Mouse (Mus musculus): ENCODE results near the gene Hspa12b.
A peak's percentile ranks its signal among the peaks of the same experiment; 100 is the strongest.

Hspa12b gene

GRCm38 (mm10) chr2:131179246-131179886, 52.3 kb downstream of the Hspa12b start:
- DNase-seq (ENCODE audit: low read depth, low spot score): peak; percentile 76

DNA sequence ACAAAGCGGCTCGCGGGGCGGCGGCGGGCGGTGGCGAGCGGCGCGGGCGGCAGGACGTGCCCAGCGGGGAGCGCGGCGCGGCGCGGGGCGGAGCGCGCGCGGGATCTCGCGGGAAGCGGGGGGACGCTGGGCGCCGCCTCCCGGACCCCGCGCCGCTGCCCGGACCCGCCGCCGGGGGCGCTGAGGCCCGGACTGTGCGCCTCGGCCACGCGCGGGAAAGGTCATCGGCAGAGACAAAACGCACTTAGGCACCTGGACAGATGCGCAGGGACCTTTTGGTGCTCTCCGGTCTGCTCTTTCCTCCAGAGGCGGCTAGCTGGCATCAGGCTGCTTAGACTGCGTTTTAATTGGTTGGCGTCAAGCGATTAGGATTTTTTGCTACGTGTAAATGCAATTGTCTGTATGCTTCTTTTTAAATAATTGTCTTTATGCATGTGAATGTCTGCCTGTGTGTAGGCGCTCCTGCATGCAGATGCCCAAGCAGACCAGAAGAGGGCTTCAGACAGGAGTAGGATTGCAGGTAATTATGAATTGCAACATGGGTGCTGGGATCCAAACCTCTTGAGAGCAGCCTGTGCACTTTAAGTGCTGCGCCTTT, 53.0 kb downstream of the Hspa12b start, which contains the start of gene Cenpb:
TSS of gene Cenpb (minus strand) at position 78 of the 598 bp plus-strand sequence.
- peak; percentile 83 for DNase-seq (ENCODE audit: low read depth, low spot score)

- no peak for DNase-seq (ENCODE audit: low read depth, low spot score)
Measured at GRCm38 (mm10) chr2:131186343-131186742, 59.3 kb downstream of the Hspa12b start.

DNA sequence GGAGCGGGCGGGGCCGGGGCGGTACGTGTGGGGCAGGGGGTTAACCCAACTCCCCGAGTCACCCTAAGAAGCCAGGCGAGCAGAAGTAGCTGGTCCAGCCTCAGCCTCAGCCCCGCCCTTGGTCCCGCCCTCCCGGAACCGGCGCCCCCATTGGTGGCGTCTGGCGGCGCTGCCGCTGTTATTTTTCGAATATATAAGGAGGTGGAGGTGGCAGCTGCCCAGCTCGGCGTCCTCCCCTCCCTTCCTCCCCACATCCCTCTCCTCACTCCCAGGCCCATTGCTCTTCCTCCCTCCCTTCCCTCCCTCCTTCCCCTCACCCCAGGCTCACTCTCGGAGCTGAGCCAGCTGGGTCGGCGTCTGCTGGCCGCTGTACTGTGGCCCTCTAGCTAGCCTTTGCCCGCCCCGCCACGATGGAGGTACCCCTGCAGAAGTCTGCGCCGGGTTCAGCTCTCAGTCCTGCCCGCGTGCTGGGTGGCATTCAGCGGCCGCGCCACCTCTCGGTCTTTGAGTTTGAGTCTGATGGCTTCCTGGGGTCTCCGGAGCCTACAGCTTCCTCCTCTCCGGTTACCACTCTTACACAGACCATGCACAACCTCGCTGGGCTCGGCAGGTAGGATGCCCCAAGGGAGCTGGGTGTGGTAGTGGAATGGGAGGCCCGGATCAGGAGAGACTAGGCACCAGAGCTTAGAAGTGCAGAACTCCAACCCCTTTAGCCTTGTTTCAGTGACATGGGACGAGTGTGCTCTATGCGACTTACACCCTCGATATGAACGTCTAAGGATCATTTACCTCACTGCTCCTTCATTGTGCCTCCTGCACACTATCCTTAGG, 59.9 kb downstream of the Hspa12b start, which contains the start of the genes Cdc25b and Spef1:
TSS of gene Cdc25b (plus strand) at position 179 of the 831 bp plus-strand sequence.
TSS of gene Spef1 (minus strand) at position 512 of the 831 bp plus-strand sequence.
- peak; percentile 76 for DNase-seq (ENCODE audit: low read depth, low spot score)

- no peak for DNase-seq (ENCODE audit: low read depth, low spot score)
Measured at GRCm38 (mm10) chr2:131187602-131187922, 60.5 kb downstream of the Hspa12b start.

DNA sequence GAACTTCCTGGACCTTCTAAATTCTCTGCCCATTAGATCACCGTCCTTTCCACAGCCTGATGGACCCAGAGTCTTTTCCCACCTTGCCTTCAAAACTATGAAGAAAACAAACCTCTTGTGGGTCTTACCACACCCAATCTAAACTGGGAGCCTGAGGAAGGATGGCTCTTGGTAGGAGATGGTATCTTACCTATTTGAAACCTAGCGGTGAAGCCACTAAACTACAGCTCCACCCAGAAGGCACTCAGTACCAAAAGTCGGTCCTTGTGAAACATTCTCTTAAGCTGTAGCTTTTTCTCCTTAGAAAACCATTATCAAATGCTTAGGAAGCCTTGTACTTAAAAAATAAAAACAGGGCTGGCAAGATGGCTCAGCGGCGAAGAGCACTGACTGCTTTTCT, 61.2 kb downstream of the Hspa12b start:
- DNase-seq (ENCODE audit: low read depth, low spot score): no peak

DNA sequence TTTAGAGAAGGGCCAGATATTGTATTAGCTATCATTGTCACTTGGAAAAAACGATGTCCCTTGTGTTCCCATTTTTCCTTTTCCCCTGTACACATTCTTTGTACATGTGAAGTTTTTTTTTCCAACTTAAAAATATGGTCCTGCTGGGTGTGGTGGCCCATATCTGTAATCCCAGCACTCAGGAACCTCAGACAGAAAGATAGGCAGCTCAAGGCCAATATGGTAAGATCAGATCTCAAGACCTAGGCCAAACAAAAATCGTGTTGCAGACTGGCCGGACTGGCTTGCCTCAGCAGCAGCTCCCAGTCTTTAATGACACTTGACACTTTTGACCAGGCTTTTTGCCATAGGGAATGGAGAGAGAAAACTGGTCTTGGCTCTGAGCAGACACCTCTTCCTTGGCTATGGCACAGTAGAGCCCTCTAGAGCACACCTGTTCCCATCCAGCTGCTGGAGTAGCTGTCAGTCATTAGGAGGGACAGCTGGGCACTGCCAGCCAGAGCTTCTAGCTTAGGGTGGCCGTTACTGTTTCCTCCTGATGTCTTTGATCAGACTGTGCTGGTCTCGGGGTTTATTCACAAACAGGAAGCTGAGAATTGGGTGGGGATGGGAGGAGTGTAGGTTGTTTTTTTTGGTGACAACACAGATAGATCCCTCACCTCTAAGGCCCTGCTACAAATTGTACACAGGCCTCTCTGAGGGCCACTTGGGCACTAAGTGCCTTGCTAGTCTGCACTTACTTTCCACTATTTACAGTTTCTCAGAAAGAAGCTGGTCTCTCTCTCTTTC, 62.6 kb downstream of the Hspa12b start:
- DNase-seq (ENCODE audit: low read depth, low spot score): no peak

- DNase-seq (ENCODE audit: low read depth, low spot score): no peak
Measured at GRCm38 (mm10) chr2:131190344-131191004, 63.4 kb downstream of the Hspa12b start.

- DNase-seq (ENCODE audit: low read depth, low spot score): no peak
Measured at GRCm38 (mm10) chr2:131191005-131191390, 63.9 kb downstream of the Hspa12b start.
